Mouse (Mus musculus) kidney, adult 2 months (tissue): ENCODE data around the gene Nemp1.

Experiments used
- CTCF ChIP-seq: fragments of 200-500 bp; conservative IDR thresholded peaks from 2 replicates; pipeline ENCODE4 v1.5.1; 2011; ENCODE audit warnings: low read depth, mild to moderate bottlenecking, control low read depth, low read length, moderate library complexity, mixed read lengths; ENCODE audit not compliant: insufficient read depth, insufficient read length
- POLR2A ChIP-seq: fragments of 200-500 bp; IDR thresholded peaks from one replicate; pipeline ENCODE4 v1.6.1; 2011; ENCODE audit warnings: low read depth, low read length, control low read depth

DNA sequence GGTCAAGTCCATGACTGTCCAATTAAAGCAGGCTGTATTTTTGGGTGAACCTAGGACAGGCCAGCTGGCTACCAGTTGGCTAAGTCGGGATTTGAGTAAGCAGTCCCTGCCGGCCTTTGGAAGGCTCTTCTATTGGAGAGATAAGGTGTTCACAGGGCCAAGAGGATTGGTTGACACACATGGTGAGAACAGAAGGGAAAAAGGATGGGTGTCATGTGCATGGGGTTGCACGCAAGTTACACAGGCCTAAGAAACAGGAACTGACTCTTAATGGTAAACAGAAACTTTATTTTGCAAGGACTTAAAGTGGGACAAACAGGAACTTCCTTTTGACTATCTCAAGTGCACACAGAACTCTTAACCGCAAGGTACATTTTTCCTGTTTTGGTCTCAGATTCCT is 70.2 kb downstream of the Nemp1 start:
- TF ChIP-seq POLR2A (no peak), CTCF (no peak)
